Mouse (Mus musculus): ENCODE results near the gene Fchsd2. TPM values are rescaled to one million over a fixed set of nuclear protein-coding genes. Genes with fewer than 3 reads are reported as not detected.

Gene Fchsd2
- polyA plus RNA-seq, 1 experiment from 2014 or later, result 27.9 TPM

DNA sequence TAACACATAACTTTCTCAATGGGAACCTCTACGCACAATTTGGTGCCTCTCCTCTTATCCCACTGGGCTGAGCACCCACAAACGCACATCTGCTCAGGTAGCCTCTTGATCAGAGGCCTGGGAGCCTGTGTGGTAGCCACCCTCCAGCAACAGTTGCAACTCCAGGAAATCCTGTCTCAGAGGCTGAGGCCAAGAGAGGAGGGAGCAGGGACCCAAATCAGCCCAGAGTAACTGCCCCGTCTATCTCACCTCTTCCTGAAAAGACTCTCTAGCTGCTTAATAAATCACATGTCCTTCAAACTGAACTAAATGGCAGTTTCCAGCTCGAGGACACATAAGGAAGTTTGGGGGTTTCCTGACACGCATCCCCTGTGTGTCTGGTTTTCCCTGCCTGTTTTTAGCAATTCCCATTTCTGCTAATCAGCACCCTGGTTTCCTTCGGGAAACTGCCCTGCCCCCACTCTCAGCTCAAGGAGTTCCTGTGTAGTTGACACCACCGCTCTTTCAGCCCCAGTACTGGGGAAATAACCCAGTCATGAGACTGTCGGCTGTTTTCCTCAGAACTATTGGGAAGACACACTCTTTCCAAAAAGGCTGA lies 18.4 kb upstream of the Fchsd2 start:
- H3K9me3 ChIP-seq, result no peaks in the 10 kb centered on the region
- no peak overlapping the region for H3K4me3 ChIP-seq (replicated peaks)
- peaks cover 14% of the 10 kb centered on the region; the same call in 1 of the 2 replicates for H3K4me1 ChIP-seq (replicated peaks)
- no peaks in the 10 kb centered on the region for H3K27me3 ChIP-seq
- 52% methylated on average over 8 of the region's 8 CpGs for WGBS
- H3K36me3 ChIP-seq, result no peaks in the 10 kb centered on the region
- no peak for ATAC-seq (ENCODE audit: insufficient number of reproducible peaks, insufficient read depth, low FRiP score, low TSS enrichment, low read depth)
- no peak overlapping the region for H3K9ac ChIP-seq (replicated peaks)
- no peak overlapping the region for H3K27ac ChIP-seq
- no peak overlapping the region for H3K4me2 ChIP-seq

DNA sequence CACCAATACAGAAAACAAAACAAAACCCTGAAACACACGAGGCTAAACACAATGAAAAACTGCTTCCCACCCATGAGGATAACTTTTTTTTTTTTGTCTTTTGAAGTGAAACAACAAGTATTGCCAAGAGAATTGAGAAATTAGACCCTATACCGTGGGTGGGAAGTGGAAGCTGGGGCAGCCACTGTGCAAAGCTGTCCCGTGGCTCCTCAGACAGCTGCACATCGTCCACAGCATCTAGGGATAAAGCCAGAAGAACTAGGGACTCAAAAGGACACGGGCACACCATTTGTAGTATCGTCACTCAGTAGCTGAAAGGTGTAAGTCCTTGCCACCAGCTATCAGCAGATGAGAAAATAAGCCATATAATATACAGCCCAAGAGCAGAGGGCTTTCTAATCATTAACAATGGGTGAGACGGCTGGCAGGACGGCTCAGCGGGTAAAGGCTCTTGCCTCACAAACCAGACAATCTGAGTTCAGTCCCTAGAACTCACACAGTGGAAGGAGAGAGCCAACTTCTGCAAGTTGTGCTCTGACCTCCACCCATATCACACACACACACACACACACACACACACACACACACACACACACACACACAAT lies 9.0 kb upstream of the Fchsd2 start:
- no peaks in the 10 kb centered on the region for H3K4me1 ChIP-seq (replicated peaks)
- no peak for ATAC-seq (ENCODE audit: insufficient number of reproducible peaks, insufficient read depth, low FRiP score, low TSS enrichment, low read depth)
- no peak overlapping the region for H3K4me3 ChIP-seq (replicated peaks)
- H3K36me3 ChIP-seq, result no peaks in the 10 kb centered on the region
- H3K4me2 ChIP-seq, result no peak overlapping the region
- H3K27me3 ChIP-seq, result no peaks in the 10 kb centered on the region
- H3K9ac ChIP-seq (replicated peaks), result no peak overlapping the region
- H3K27ac ChIP-seq, result no peak overlapping the region
- H3K9me3 ChIP-seq, result no peaks in the 10 kb centered on the region
- 74% methylated on average over 9 of the region's 9 CpGs for WGBS

DNA sequence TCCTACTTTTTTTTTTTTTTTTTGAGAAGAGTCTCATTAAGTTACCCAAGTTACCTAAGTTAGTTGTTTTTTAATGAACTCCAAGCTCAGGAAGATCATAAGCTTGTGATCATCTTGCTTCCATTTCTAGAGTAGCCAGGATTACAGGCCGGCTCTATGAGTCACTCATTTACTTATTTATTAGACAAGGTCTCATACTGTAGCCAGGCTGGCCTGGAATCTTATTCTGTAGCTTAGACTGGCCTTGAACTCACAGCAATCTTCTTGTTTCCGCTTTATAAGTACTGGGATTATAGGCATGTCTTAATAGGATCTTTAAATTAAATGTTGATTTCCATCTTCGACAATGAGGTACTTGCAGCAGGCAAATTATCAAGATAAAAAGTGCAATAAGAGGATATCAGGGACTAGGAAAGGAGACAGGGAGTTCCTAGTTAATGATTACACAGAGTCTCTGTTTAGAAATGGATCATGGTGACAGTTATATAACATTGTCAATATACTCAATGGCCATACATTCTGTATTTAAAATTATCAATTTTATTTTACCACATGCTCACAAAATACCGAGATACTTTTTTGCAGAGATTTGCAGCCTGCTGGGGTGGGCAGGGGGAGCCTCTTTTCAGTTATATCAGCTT lies 7.7 kb upstream of the Fchsd2 start:
- Histone ChIP-seq H3K9ac (replicated peaks) (no peak overlapping the region), H3K4me3 (replicated peaks) (no peak overlapping the region), H3K9me3 (no peaks in the 10 kb centered on the region), H3K27me3 (no peaks in the 10 kb centered on the region), H3K4me2 (no peak overlapping the region), H3K36me3 (no peaks in the 10 kb centered on the region), H3K27ac (no peak overlapping the region), H3K4me1 (replicated peaks) (no peaks in the 10 kb centered on the region)
- ATAC-seq (ENCODE audit: insufficient number of reproducible peaks, insufficient read depth, low FRiP score, low TSS enrichment, low read depth), result no peak
- 83% methylated on average over 4 of the region's 4 CpGs for WGBS

DNA sequence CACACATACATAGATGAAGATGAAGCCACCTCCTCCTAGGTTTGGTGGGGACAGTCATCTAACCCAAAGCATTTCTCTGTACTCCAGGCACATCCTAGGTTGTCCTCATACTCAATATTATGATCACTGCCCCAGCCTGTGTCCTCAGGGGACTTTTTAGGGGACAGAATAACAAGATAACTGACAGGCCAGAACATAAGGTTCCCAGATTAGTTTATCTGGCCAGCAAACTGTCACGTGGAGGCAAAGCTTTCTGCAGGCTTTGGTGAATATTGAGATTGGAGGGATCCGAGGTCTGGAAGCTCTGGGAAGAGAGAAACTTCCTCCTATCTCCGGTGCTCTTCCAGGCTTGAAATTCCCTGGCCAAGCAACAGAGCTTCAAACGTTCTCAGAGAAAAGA lies 6.9 kb upstream of the Fchsd2 start:
- Histone ChIP-seq H3K27ac (no peak overlapping the region), H3K4me2 (no peak overlapping the region), H3K9me3 (no peaks in the 10 kb centered on the region), H3K4me3 (replicated peaks) (no peak overlapping the region), H3K27me3 (no peaks in the 10 kb centered on the region), H3K36me3 (no peaks in the 10 kb centered on the region), H3K9ac (replicated peaks) (no peak overlapping the region), H3K4me1 (replicated peaks) (no peaks in the 10 kb centered on the region)
- no peak for ATAC-seq (ENCODE audit: insufficient number of reproducible peaks, insufficient read depth, low FRiP score, low TSS enrichment, low read depth)
- 70% methylated on average over 4 of the region's 4 CpGs for WGBS

DNA sequence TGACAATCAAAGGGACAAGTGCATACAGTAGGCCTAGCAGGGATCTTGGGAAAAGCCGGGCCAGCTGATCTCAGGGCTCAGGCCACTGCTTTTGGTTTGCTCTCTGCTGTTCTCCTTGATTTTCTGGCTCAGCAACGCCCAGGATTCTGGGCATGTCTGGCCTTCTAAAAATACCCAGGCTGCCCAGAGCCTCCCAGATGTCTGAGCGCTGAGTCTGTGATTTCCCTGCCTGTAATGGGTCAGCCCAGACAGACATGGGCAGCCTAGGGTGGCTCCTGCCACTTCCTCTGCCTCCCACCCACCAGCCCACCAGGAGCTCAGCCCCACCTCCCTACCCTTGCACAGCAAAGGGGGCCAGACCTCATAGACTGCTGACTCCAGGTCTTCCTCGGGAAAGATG lies 4.0 kb upstream of the Fchsd2 start:
- no peak overlapping the region for H3K27ac ChIP-seq
- 85% methylated on average over 4 of the region's 4 CpGs for WGBS
- no peak overlapping the region for H3K9ac ChIP-seq (replicated peaks)
- no peak for ATAC-seq (ENCODE audit: insufficient number of reproducible peaks, insufficient read depth, low FRiP score, low TSS enrichment, low read depth)
- H3K36me3 ChIP-seq, result no peaks in the 10 kb centered on the region
- no peaks in the 10 kb centered on the region for H3K27me3 ChIP-seq
- H3K4me3 ChIP-seq (replicated peaks), result no peak overlapping the region
- H3K4me2 ChIP-seq, result no peak overlapping the region
- H3K9me3 ChIP-seq, result no peaks in the 10 kb centered on the region
- 0 out of 2 replicates have a peak, but pooled peaks cover 4% of the 10 kb centered on the region for H3K4me1 ChIP-seq (replicated peaks)

DNA sequence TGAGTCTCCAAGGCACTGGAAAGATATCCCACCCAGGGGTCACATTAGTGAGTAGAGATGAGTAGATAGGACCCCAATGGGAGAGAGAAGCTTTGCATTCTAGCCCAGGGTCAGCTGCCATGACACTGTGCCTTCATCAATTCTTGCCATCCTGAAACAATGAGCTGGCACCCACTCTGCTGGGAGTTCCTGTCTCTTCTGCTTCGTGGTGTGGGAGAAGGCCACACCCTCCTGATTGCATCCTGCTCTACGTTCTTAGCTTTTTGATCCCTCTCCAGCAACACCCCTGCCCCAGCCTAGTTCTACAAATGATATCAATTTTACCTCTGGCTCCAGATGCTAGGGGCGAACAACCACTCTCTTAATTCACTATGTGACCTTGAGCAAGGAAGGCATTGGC lies 3.4 kb upstream of the Fchsd2 start:
- 74% methylated on average over 3 of the region's 3 CpGs for WGBS
- Histone ChIP-seq H3K27ac (no peak overlapping the region), H3K4me3 (replicated peaks) (no peak overlapping the region), H3K9ac (replicated peaks) (no peak overlapping the region), H3K4me1 (replicated peaks) (0 out of 2 replicates have a peak, but pooled peaks cover 4% of the 10 kb centered on the region), H3K4me2 (no peak overlapping the region), H3K36me3 (no peaks in the 10 kb centered on the region), H3K9me3 (no peaks in the 10 kb centered on the region), H3K27me3 (no peaks in the 10 kb centered on the region)
- ATAC-seq (ENCODE audit: insufficient number of reproducible peaks, insufficient read depth, low FRiP score, low TSS enrichment, low read depth), result no peak

DNA sequence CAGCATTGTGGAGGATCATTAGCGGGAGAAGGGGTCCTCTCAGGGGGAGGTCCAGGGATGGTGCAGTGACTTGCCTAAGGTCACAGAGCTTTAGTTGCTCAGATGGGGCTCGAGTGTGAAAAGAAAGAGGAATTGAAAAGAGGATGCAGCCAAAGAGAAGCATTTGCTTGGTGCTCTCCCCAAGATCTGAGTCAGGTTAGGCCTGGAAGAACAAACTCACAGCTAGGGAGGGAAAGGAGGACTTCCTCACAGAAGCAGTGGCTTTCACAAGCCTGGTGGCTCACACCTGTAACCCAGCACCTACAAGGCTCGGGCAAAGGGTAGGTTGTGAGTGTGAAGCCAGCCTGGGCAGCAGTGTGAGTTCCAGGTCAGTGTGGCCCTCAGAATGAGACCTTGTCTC lies 568 bp downstream of the Fchsd2 start:
- no peak for ATAC-seq (ENCODE audit: insufficient number of reproducible peaks, insufficient read depth, low FRiP score, low TSS enrichment, low read depth)
- Histone ChIP-seq H3K9me3 (no peaks in the 10 kb centered on the region), H3K36me3 (no peaks in the 10 kb centered on the region), H3K9ac (replicated peaks) (no peak overlapping the region), H3K4me2 (no peak overlapping the region), H3K27me3 (no peaks in the 10 kb centered on the region), H3K27ac (no peak overlapping the region), H3K4me1 (replicated peaks) (0 out of 2 replicates have a peak, but pooled peaks cover 4% of the 10 kb centered on the region), H3K4me3 (replicated peaks) (no peak overlapping the region)
- 70% methylated on average over 3 of the region's 3 CpGs for WGBS

DNA sequence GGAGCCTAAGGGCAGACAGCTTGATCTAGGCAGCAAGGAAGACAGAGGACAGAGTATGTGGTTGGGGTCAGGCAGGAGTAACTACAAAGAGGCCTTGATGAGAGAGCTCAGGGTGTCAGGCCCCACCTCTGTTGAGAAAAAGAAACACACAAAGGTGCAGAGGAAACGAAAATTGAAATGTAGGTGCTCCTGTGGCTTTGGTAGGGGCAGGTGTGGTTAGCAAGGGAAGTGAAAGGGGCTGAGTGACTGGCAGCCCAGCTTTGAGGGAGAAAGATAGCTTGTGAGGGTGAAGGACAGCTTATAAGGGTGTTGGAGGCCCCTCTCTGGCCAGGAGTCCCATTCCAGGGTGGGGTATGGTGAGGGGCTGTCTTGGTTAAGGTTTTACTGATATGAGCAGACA lies 2.1 kb downstream of the Fchsd2 start:
- H3K4me2 ChIP-seq, result no peak overlapping the region
- no peak overlapping the region for H3K27ac ChIP-seq
- 58% methylated on average over 1 of the region's 1 CpGs for WGBS
- no peak for ATAC-seq (ENCODE audit: insufficient number of reproducible peaks, insufficient read depth, low FRiP score, low TSS enrichment, low read depth)
- H3K9ac ChIP-seq (replicated peaks), result no peak overlapping the region
- no peak overlapping the region for H3K4me3 ChIP-seq (replicated peaks)
- no peaks in the 10 kb centered on the region for H3K27me3 ChIP-seq
- 0 out of 2 replicates have a peak, but pooled peaks cover 4% of the 10 kb centered on the region for H3K4me1 ChIP-seq (replicated peaks)
- no peaks in the 10 kb centered on the region for H3K36me3 ChIP-seq
- H3K9me3 ChIP-seq, result no peaks in the 10 kb centered on the region

DNA sequence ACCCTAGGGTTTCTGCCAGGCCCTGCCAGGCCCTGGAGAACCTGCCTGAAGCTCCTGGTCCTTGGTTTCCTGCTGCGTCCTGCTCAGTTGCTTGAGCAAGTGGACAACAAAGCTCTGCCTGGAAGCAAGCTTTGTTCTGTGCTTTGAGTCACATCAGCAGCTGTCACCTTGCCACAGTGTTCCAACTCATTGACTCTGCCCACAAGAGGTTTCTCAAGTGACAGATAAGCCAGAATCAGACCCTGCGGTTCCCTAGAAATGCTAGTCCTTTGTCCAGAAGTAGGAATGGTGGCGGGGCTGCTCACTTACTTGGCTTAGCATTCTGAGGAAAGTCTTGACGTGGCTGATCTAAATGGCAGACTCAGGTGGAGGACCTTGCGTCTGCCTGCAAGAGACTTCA lies 2.9 kb downstream of the Fchsd2 start:
- Histone ChIP-seq H3K9ac (replicated peaks) (no peak overlapping the region), H3K4me2 (no peak overlapping the region), H3K9me3 (no peaks in the 10 kb centered on the region), H3K36me3 (no peaks in the 10 kb centered on the region), H3K4me1 (replicated peaks) (0 out of 2 replicates have a peak, but pooled peaks cover 4% of the 10 kb centered on the region), H3K27me3 (no peaks in the 10 kb centered on the region), H3K27ac (no peak overlapping the region), H3K4me3 (replicated peaks) (no peak overlapping the region)
- ATAC-seq (ENCODE audit: insufficient number of reproducible peaks, insufficient read depth, low FRiP score, low TSS enrichment, low read depth), result no peak
- WGBS, result 84% methylated on average over 5 of the region's 5 CpGs

DNA sequence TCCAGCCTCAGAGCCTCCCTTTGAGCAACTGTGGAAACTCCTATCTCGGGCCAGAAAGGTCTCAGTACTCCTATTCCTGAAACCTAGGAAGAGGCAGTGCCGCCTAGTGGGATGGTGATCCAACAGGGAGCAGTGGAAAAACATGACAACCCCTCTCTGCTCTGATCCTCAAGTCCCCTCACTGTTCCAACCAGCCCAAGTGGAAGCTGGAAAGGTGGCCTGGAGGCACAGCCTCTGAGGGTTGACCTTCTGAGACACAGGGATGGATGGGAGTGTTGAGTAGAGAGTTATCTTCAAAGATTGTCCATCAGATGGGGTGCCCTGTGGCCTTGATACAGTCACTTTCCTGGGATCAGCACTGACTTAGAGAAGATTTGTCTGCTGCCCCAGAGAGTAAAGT lies 3.9 kb downstream of the Fchsd2 start:
- H3K4me2 ChIP-seq, result no peak overlapping the region
- H3K36me3 ChIP-seq, result no peaks in the 10 kb centered on the region
- H3K9ac ChIP-seq (replicated peaks), result no peak overlapping the region
- H3K27ac ChIP-seq, result no peak overlapping the region
- 86% methylated on average over 2 of the region's 2 CpGs for WGBS
- 0 out of 2 replicates have a peak, but pooled peaks cover 4% of the 10 kb centered on the region for H3K4me1 ChIP-seq (replicated peaks)
- no peak for ATAC-seq (ENCODE audit: insufficient number of reproducible peaks, insufficient read depth, low FRiP score, low TSS enrichment, low read depth)
- no peaks in the 10 kb centered on the region for H3K9me3 ChIP-seq
- H3K27me3 ChIP-seq, result no peaks in the 10 kb centered on the region
- no peak overlapping the region for H3K4me3 ChIP-seq (replicated peaks)

DNA sequence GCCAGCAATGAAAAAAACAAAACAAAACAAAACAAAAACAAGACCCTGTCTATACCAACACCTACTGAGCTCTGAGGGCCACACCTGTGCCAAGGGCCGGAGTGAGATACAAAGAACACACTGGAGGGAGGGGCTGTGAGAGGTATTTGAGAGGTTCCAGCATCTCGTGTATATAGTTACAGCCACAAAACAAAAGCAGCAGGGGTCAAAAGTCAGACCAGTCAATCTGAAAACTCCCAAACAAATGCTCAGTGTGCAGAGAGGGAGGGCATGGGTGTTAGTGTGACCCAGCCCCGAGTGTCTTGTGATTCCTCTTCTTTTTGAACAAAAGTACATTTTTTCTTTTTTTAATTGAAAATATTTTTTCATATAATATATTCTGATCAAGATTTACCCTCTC lies 4.4 kb downstream of the Fchsd2 start:
- Histone ChIP-seq H3K27ac (no peak overlapping the region), H3K4me3 (replicated peaks) (no peak overlapping the region), H3K9me3 (no peaks in the 10 kb centered on the region), H3K36me3 (no peaks in the 10 kb centered on the region), H3K9ac (replicated peaks) (no peak overlapping the region), H3K27me3 (no peaks in the 10 kb centered on the region), H3K4me2 (no peak overlapping the region), H3K4me1 (replicated peaks) (0 out of 2 replicates have a peak, but pooled peaks cover 4% of the 10 kb centered on the region)
- ATAC-seq (ENCODE audit: insufficient number of reproducible peaks, insufficient read depth, low FRiP score, low TSS enrichment, low read depth), result no peak
- 62% methylated on average over 3 of the region's 3 CpGs for WGBS
